Mouse (Mus musculus): ENCODE results near the gene Olfr316.
"Not testable (repeated sequence)": the region's sequence is repeated elsewhere in the genome, so short reads cannot be mapped to it uniquely, and the experiment has no call there.

Gene Olfr316

GRCm38 (mm10) chr11:58752434-58752833 lies at the start of gene Olfr316:
Olfr316 (plus strand) TSS chr11:58752734.
- no peak for DNase-seq (ENCODE audit: low spot score)

- no peak for DNase-seq (ENCODE audit: low spot score)
Observed at GRCm38 (mm10) chr11:58709086-58709485, 43.4 kb upstream of the Olfr316 start.

- not testable (repeated sequence) for DNase-seq (ENCODE audit: low spot score)
Observed at GRCm38 (mm10) chr11:58717723-58718122, 34.8 kb upstream of the Olfr316 start.

- no peak for DNase-seq (ENCODE audit: low spot score)
Observed at GRCm38 (mm10) chr11:58719701-58720100, 32.8 kb upstream of the Olfr316 start.

- no peak for DNase-seq (ENCODE audit: low spot score)
Observed at GRCm38 (mm10) chr11:58723914-58724313, 28.6 kb upstream of the Olfr316 start, which contains the start of gene Olfr318. Olfr318 (minus strand) TSS chr11:58724014.

- not testable (repeated sequence) for DNase-seq (ENCODE audit: low spot score)
Observed at GRCm38 (mm10) chr11:58727896-58728650, 24.5 kb upstream of the Olfr316 start.

- peak; percentile 51 for DNase-seq (ENCODE audit: low spot score)
Observed at GRCm38 (mm10) chr11:58733372-58733771, 19.2 kb upstream of the Olfr316 start.

GRCm38 (mm10) chr11:58738792-58739262 lies 13.7 kb upstream of the Olfr316 start, which contains the start of gene Olfr317:
Olfr317 (minus strand) TSS chr11:58739212.
- DNase-seq (ENCODE audit: low spot score), result no peak

GRCm38 (mm10) chr11:58751096-58751495 lies 1.4 kb upstream of the Olfr316 start:
- peak; percentile 31 for DNase-seq (ENCODE audit: low spot score)

GRCm38 (mm10) chr11:58772888-58773287 lies 20.4 kb downstream of the Olfr316 start, which contains the start of gene Olfr315:
Olfr315 (plus strand) TSS chr11:58773188.
- no peak for DNase-seq (ENCODE audit: low spot score)

GRCm38 (mm10) chr11:58782480-58783089 lies 30.1 kb downstream of the Olfr316 start, which contains the start of gene Olfr314:
Olfr314 (plus strand) TSS chr11:58782952.
- no peak for DNase-seq (ENCODE audit: low spot score)

GRCm38 (mm10) chr11:58784182-58784581 lies 31.6 kb downstream of the Olfr316 start:
- DNase-seq (ENCODE audit: low spot score), result no peak

GRCm38 (mm10) chr11:58787651-58788050 lies 35.1 kb downstream of the Olfr316 start:
- no peak for DNase-seq (ENCODE audit: low spot score)

GRCm38 (mm10) chr11:58788346-58788745 lies 35.8 kb downstream of the Olfr316 start:
- DNase-seq (ENCODE audit: low spot score), result no peak

- no peak for DNase-seq (ENCODE audit: low spot score)
Observed at GRCm38 (mm10) chr11:58789532-58789931, 37.0 kb downstream of the Olfr316 start.

- no peak for DNase-seq (ENCODE audit: low spot score)
Observed at GRCm38 (mm10) chr11:58790053-58790452, 37.5 kb downstream of the Olfr316 start.

GRCm38 (mm10) chr11:58790646-58791045 lies 38.1 kb downstream of the Olfr316 start:
- DNase-seq (ENCODE audit: low spot score), result no peak

- no peak for DNase-seq (ENCODE audit: low spot score)
Observed at GRCm38 (mm10) chr11:58795856-58796255, 43.3 kb downstream of the Olfr316 start.

- DNase-seq (ENCODE audit: low spot score), result peak; percentile 77
Observed at GRCm38 (mm10) chr11:58796850-58797249, 44.3 kb downstream of the Olfr316 start.

- DNase-seq (ENCODE audit: low spot score), result no peak
Observed at GRCm38 (mm10) chr11:58799747-58800146, 47.2 kb downstream of the Olfr316 start.

GRCm38 (mm10) chr11:58801558-58802228 lies 49.2 kb downstream of the Olfr316 start, which contains the start of gene Fam183b:
Fam183b (minus strand) TSS chr11:58801960.
- DNase-seq (ENCODE audit: low spot score), result peak; percentile 34

GRCm38 (mm10) chr11:58803871-58804270 lies 51.3 kb downstream of the Olfr316 start:
- DNase-seq (ENCODE audit: low spot score), result no peak

Data from layer of hippocampus, adult 11-12 months (tissue).